Mouse (Mus musculus) embryonic fibroblast, embryonic 13.5 days (primary cell): ENCODE measurements around the gene Syt6.

Experiments
- CTCF ChIP-seq: IDR thresholded peaks from 2 replicates; pipeline ENCODE4 v1.5.1; 2011; ENCODE audit warnings: mild to moderate bottlenecking, control low read depth, low read length, moderate library complexity, borderline replicate concordance; ENCODE audit not compliant: insufficient read depth
- POLR2A ChIP-seq: IDR thresholded peaks from 2 replicates; pipeline ENCODE4 v1.6.1; 2011; ENCODE audit warnings: low read depth, mild to moderate bottlenecking, control low read depth, low read length, moderate library complexity

DNA sequence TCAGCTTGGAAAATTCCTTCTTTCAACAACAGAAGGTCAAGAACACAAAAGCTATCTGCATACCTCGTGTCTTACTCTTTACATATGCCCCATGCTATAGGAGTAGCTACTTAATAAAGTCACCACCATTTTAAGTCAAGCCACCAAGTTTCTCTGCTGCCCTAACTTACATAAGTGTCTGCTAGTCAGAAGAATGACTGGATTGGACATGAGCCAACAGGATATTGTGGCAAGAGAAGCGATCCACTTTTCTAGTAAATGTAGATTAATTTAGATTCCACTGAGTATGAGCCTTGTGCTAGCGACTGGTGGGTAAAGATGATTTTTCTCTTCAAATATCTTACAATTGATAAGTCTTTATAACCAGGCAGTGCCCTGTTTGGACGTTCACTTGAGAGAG, 58.8 kb downstream of the Syt6 start:
- TF ChIP-seq CTCF (no peak), POLR2A (no peak)
